Mouse (Mus musculus) adrenal gland, postnatal 0 days (tissue): ENCODE results near the gene Coq6. TPM values are rescaled to one million over a fixed set of nuclear protein-coding genes. Genes with fewer than 3 reads are reported as not detected.

Source experiments
- polyA plus RNA-seq: library from polyadenylated mRNA; unstranded; fragments of >200 nt; fragmentation: Nextera tagmentation; extraction: Ambion mirVana; gene quantifications from 2 replicates; pipeline ENCODE4 v1.2.1, GENCODE M21; 2015

Gene Coq6
- polyA plus RNA-seq = 31.9 and 45.2 TPM in 2 replicates

GRCm38 (mm10) chr12:84361555-84362489, at the start of gene Coq6, which contains the start of gene Fam161b:
Coq6 (plus strand) TSS chr12:84361657.
Fam161b (minus strand) TSS chr12:84361833.

GRCm38 (mm10) chr12:84316721-84317621, 44.5 kb upstream of the Coq6 start, which contains the start of gene Zfp410:
Zfp410 (plus strand) TSS chr12:84316852.

GRCm38 (mm10) chr12:84408819-84409507, 47.5 kb downstream of the Coq6 start, which contains the start of the genes Entpd5 and Bbof1:
Entpd5 (minus strand) TSS chr12:84409029.
Bbof1 (plus strand) TSS chr12:84409071.

GRCm38 (mm10) chr12:84416834-84417604, 55.6 kb downstream of the Coq6 start, which contains the start of gene Rnf113a2:
Rnf113a2 (plus strand) TSS chr12:84417196.

Other genes with a start within 250 kb of the Coq6 start
- gene Dnal1, start 247.3 kb upstream of the Coq6 start, polyA plus RNA-seq = 2.6 and 3.9 TPM in 2 replicates
- gene Pnma1, start 213.2 kb upstream of the Coq6 start, polyA plus RNA-seq = 0.86 and 0.93 TPM in 2 replicates
- 6.8 and 9.4 TPM in 2 replicates for gene Elmsan1, start 142.8 kb upstream of the Coq6 start, polyA plus RNA-seq
- 27.2 and 44.7 TPM in 2 replicates for gene Ptgr2, start 76.4 kb upstream of the Coq6 start, polyA plus RNA-seq
- 36.3 and 43.1 TPM in 2 replicates for gene Zfp410, start 44.8 kb upstream of the Coq6 start, polyA plus RNA-seq
- 1.3 and 1.4 TPM in 2 replicates for gene Fam161b, start 176 bp downstream of the Coq6 start, polyA plus RNA-seq
- gene Entpd5, start 47.4 kb downstream of the Coq6 start, polyA plus RNA-seq = 15.6 and 34.5 TPM in 2 replicates
- 1.3 TPM in 2 replicates for gene Bbof1, start 47.4 kb downstream of the Coq6 start, polyA plus RNA-seq
- 28.1 and 33.9 TPM in 2 replicates for gene Rnf113a2, start 55.5 kb downstream of the Coq6 start, polyA plus RNA-seq
- 49.1 and 91.4 TPM in 2 replicates for gene Aldh6a1, start 89.3 kb downstream of the Coq6 start, polyA plus RNA-seq
- gene Lin52, start 89.8 kb downstream of the Coq6 start, polyA plus RNA-seq = 12.6 and 15.1 TPM in 2 replicates
- not detected in 2 replicates for gene Vsx2, start 208.1 kb downstream of the Coq6 start, polyA plus RNA-seq